Mouse (Mus musculus) midbrain, embryonic 14.5 days (tissue): ENCODE results near the gene 2510039O18Rik. TPM values are rescaled to one million over a fixed set of nuclear protein-coding genes. Genes with fewer than 3 reads are reported as not detected.
A peak's percentile ranks its signal among the peaks of the same experiment; 100 is the strongest.

Source experiments
- ATAC-seq: fragments of 200-750 bp; cut with Nextera tagmentation; 2 replicates; pipeline ENCODE4 v1.8.0; 2017; ENCODE audit warnings: moderate number of reproducible peaks, moderate library complexity; ENCODE audit not compliant: low FRiP score, low TSS enrichment
- DNase-seq: peaks from one replicate; pipeline ENCODE4 v3.0.0-alpha.2; 2015
- H3K27ac ChIP-seq: fragments of 300-500 bp; sonication (generic); replicated peaks from 2 replicates; pipeline ENCODE4 v1.5.1; 2014; ENCODE audit warnings: mild to moderate bottlenecking, low read depth, low read length, moderate library complexity
- H3K27me3 ChIP-seq: fragments of 300-500 bp; sonication (generic); 2 replicates; pipeline ENCODE4 v1.6.1; 2014; ENCODE audit warnings: low read length, control low read depth, mixed read lengths; ENCODE audit not compliant: control insufficient read depth, insufficient read depth
- H3K36me3 ChIP-seq: fragments of 300-500 bp; sonication (generic); 2 replicates; pipeline ENCODE4 v1.6.1; 2014; ENCODE audit warnings: low read length, control low read depth; ENCODE audit not compliant: control insufficient read depth, insufficient read depth
- H3K4me1 ChIP-seq: fragments of 300-500 bp; sonication (generic); 2 replicates; pipeline ENCODE4 v1.6.1; 2014; ENCODE audit warnings: mild to moderate bottlenecking, antibody characterized with exemption, low read length, control low read depth; ENCODE audit not compliant: control insufficient read depth, insufficient read depth
- H3K4me2 ChIP-seq: fragments of 300-500 bp; sonication (generic); 2 replicates; pipeline ENCODE4 v1.6.1; 2014; ENCODE audit warnings: mild to moderate bottlenecking, low read length, moderate library complexity
- H3K4me3 ChIP-seq: fragments of 300-500 bp; sonication (generic); replicated peaks from 2 replicates; pipeline ENCODE4 v1.5.1; 2014; ENCODE audit warnings: low read depth, low read length
- H3K9ac ChIP-seq: fragments of 300-500 bp; sonication (generic); replicated peaks from 2 replicates; pipeline ENCODE4 v1.6.1; 2014; ENCODE audit warnings: mild to moderate bottlenecking, low read length, moderate library complexity
- H3K9me3 ChIP-seq: fragments of 300-500 bp; sonication (generic); 2 replicates; pipeline ENCODE4 v1.6.1; 2016; ENCODE audit warnings: low read length, control low read depth, mixed read lengths; ENCODE audit not compliant: control insufficient read depth
- WGBS: fragments of 180-500 bp; shearing (Covaris S2); extraction: QIAGEN DNeasy Blood & Tissue Kit; methylation state at CpG from one replicate; pipeline ENCODE4 v1.1.7; 2014; 5-methylcytosine and 5-hydroxymethylcytosine counted together
- polyA plus RNA-seq: library from polyadenylated mRNA; unstranded; fragments of >200 nt; fragmentation: Nextera tagmentation; extraction: Ambion mirVana; gene quantifications from 2 replicates; pipeline ENCODE4 v1.2.1, GENCODE M21; 2014

2510039O18Rik gene
- polyA plus RNA-seq, 1 experiment from 2014 or later = 15.8 TPM

- H3K9ac ChIP-seq = no peak overlapping the region
- peaks cover 15% of the 10 kb centered on the region for H3K36me3 ChIP-seq
- H3K9me3 ChIP-seq = no peaks in the 10 kb centered on the region
- H3K27ac ChIP-seq = peak overlapping the region; percentile 71
- ATAC-seq (0 out of 2 replicates have a peak, but pooled peaks have one; percentile 24), DNase-seq (peak; percentile 51)
- H3K4me3 ChIP-seq = no peak overlapping the region
- H3K4me1 ChIP-seq = peaks cover 22% of the 10 kb centered on the region
- peak overlapping the region; percentile 99 for H3K4me2 ChIP-seq
- 44% methylated on average over 9 of the region's 9 CpGs for WGBS
- H3K27me3 ChIP-seq = 0 out of 2 replicates have a peak, but pooled peaks cover 3% of the 10 kb centered on the region
These were observed 584 bp upstream of the 2510039O18Rik start for GRCm38 (mm10) chr4:147940111-147940510.

GRCm38 (mm10) chr4:147941045-147942020 is 638 bp downstream of the 2510039O18Rik start:
- Histone ChIP-seq H3K4me3 (peak overlapping the region; percentile 88), H3K36me3 (peaks cover 27% of the 10 kb centered on the region), H3K9me3 (no peaks in the 10 kb centered on the region), H3K27ac (peak overlapping the region; percentile 71), H3K4me1 (peaks cover 22% of the 10 kb centered on the region), H3K9ac (peak overlapping the region; percentile 85), H3K4me2 (peak overlapping the region; percentile 99), H3K27me3 (no peaks in the 10 kb centered on the region)
- no peak for DNase-seq
- peak; percentile 59 for ATAC-seq
- 8% methylated on average over 84 of the region's 88 CpGs for WGBS

- Histone ChIP-seq H3K4me3 (no peak overlapping the region), H3K9ac (no peak overlapping the region), H3K27me3 (no peaks in the 10 kb centered on the region), H3K36me3 (peaks cover 44% of the 10 kb centered on the region), H3K4me2 (peak overlapping the region; percentile 7; the same call in 1 of the 2 replicates), H3K9me3 (no peaks in the 10 kb centered on the region), H3K4me1 (peaks cover 22% of the 10 kb centered on the region), H3K27ac (no peak overlapping the region)
- 92% methylated on average over 1 of the region's 1 CpGs for WGBS
- no peak for DNase-seq
- no peak for ATAC-seq
These were observed 2.3 kb downstream of the 2510039O18Rik start for GRCm38 (mm10) chr4:147943005-147943404.

- no peak overlapping the region for H3K4me2 ChIP-seq
- peaks cover 59% of the 10 kb centered on the region for H3K36me3 ChIP-seq
- H3K27ac ChIP-seq = no peak overlapping the region
- no peaks in the 10 kb centered on the region for H3K9me3 ChIP-seq
- H3K4me3 ChIP-seq = no peak overlapping the region
- H3K27me3 ChIP-seq = no peaks in the 10 kb centered on the region
- ATAC-seq (no peak), DNase-seq (no peak)
- no peak overlapping the region for H3K9ac ChIP-seq
- H3K4me1 ChIP-seq = peaks cover 7% of the 10 kb centered on the region
- WGBS = 66% methylated on average over 2 of the region's 2 CpGs
These were observed 6.8 kb downstream of the 2510039O18Rik start for GRCm38 (mm10) chr4:147947511-147947910.

GRCm38 (mm10) chr4:147953590-147953989 is 12.9 kb downstream of the 2510039O18Rik start:
- ATAC-seq (no peak), DNase-seq (peak; percentile 84)
- no peaks in the 10 kb centered on the region for H3K27me3 ChIP-seq
- H3K4me3 ChIP-seq = no peak overlapping the region
- WGBS = 14% methylated on average over 4 of the region's 4 CpGs
- H3K4me2 ChIP-seq = no peak overlapping the region
- no peaks in the 10 kb centered on the region for H3K9me3 ChIP-seq
- H3K9ac ChIP-seq = no peak overlapping the region
- no peak overlapping the region for H3K27ac ChIP-seq
- H3K4me1 ChIP-seq = no peaks in the 10 kb centered on the region
- H3K36me3 ChIP-seq = peaks cover 12% of the 10 kb centered on the region; the same call in 1 of the 2 replicates

GRCm38 (mm10) chr4:147957141-147957540 is 16.4 kb downstream of the 2510039O18Rik start:
- Histone ChIP-seq H3K9me3 (no peaks in the 10 kb centered on the region), H3K9ac (no peak overlapping the region), H3K27me3 (no peaks in the 10 kb centered on the region), H3K27ac (no peak overlapping the region), H3K36me3 (no peaks in the 10 kb centered on the region), H3K4me1 (no peaks in the 10 kb centered on the region), H3K4me2 (no peak overlapping the region), H3K4me3 (no peak overlapping the region)
- ATAC-seq (no peak), DNase-seq (no peak)
- WGBS = 43% methylated on average over 11 of the region's 11 CpGs

- H3K4me3 ChIP-seq = no peak overlapping the region
- H3K4me2 ChIP-seq = no peak overlapping the region
- no peaks in the 10 kb centered on the region for H3K4me1 ChIP-seq
- H3K36me3 ChIP-seq = no peaks in the 10 kb centered on the region
- no peaks in the 10 kb centered on the region for H3K27me3 ChIP-seq
- ATAC-seq = peak; percentile 71
- no peak overlapping the region for H3K9ac ChIP-seq
- 42% methylated on average over 6 of the region's 6 CpGs for WGBS
- DNase-seq = peak; percentile 91
- no peaks in the 10 kb centered on the region for H3K9me3 ChIP-seq
- no peak overlapping the region for H3K27ac ChIP-seq
These were observed 19.5 kb downstream of the 2510039O18Rik start for GRCm38 (mm10) chr4:147959881-147960831.

GRCm38 (mm10) chr4:147962781-147963180 is 22.1 kb downstream of the 2510039O18Rik start:
- no peaks in the 10 kb centered on the region for H3K36me3 ChIP-seq
- H3K4me3 ChIP-seq = no peak overlapping the region
- no peak overlapping the region for H3K4me2 ChIP-seq
- DNase-seq (no peak), ATAC-seq (no peak)
- no peaks in the 10 kb centered on the region for H3K4me1 ChIP-seq
- no peak overlapping the region for H3K27ac ChIP-seq
- WGBS = 51% methylated on average over 6 of the region's 6 CpGs
- no peaks in the 10 kb centered on the region for H3K9me3 ChIP-seq
- H3K27me3 ChIP-seq = no peaks in the 10 kb centered on the region
- H3K9ac ChIP-seq = no peak overlapping the region
